Mouse (Mus musculus) heart, postnatal 0 days (tissue): ENCODE results near the gene B4galt1.

Source experiments
- CTCF ChIP-seq: IDR thresholded peaks from 2 replicates; pipeline ENCODE4 v1.5.1; 2016; ENCODE audit warnings: antibody characterized with exemption, control low read depth, low read depth
- EP300 ChIP-seq: IDR thresholded peaks from 2 replicates; pipeline ENCODE4 v1.6.1; 2016; ENCODE audit warnings: antibody characterized with exemption, low read depth

DNA sequence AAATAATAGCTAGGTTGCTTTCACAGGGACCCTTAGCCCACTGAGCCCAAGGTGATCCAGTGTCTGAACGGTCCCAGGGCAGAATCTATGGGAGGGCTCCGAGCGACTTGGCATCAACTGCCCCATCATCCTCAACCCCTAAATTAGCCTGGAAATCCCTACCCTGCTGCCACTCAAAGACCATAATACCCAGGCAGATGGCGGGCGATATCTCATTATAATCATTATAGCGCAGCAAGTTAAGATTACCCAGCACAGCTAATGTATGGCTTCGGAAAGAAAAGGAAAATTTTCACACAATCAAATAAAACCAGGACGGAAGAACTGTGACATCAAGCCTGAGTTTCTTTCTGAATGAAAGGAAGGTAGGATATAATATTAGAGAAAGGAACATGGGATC lies 5.6 kb downstream of the B4galt1 start:
- TF ChIP-seq CTCF (no peak), EP300 (no peak)
